Mouse (Mus musculus) c-Kit-positive CD71-negative TER-119-negative erythroid progenitor cells, embryonic 14.5 days (primary cell): ENCODE measurements around the gene Mark2.

Source experiments
- DNase-seq: peaks from one replicate; pipeline ENCODE4 v3.0.0-alpha.2; 2013; ENCODE audit warnings: low read depth

The Mark2 gene

GRCm38 (mm10) chr19:7294098-7294876 lies 47.4 kb downstream of the Mark2 start:
- no peak for DNase-seq

DNA sequence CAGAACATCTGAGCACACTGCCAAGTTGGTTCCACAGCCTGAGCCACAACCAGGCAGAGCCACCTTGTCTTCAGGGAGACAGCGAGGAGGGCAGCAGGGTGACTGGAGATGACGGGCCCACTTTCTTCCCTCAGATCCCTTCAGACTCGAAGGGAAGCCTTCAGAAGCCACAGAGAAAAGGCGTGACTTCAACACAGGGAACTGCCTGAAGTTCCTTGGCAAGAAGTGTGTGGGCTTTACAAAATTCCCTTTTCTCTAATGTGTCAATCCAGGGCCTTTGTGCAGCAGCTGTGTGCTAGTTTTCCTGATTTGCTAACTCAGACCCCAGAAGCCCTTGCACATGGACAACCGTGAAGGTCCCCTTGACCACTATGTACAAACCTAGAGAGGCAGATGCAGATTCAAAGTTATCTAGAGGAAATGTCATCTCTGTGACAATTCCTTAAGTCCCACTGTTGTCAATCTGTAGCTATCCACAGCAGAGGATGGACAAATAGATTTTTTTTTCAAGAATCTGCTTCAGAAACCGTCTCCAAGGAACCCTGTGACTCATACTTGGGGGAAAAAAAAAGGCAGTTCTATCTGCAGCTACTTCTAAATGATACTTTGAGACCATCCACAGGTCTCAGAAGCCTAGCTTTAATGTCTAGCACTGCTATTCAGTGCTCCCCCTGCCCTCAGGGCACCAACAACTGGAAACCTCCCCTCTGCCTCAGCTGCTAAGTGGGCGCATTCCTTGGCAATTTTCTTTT lies 49.5 kb downstream of the Mark2 start:
- no peak for DNase-seq

DNA sequence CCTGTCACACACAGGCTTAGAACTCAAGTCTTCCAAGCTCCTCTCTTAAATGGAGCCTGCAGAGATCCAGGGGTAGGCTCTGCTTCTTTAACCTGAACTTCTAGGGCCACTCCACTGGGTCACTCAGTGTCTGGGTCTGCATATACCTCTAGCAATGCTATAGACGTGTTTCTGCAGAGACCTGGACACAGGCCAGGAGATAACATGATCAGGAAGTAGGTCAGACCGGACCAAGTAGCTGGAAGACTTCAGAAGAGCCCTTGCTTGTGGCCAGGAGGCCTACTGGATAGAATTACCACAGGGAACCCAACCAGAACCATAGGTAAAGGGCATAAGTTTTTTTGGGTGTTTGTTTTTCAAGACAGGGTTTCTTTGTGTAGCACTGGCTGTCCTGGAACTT lies 51.9 kb downstream of the Mark2 start:
- no peak for DNase-seq

- DNase-seq = no peak
These were observed 53.4 kb downstream of the Mark2 start for GRCm38 (mm10) chr19:7288288-7288687.

GRCm38 (mm10) chr19:7286563-7287315 lies 54.9 kb downstream of the Mark2 start:
- DNase-seq = no peak

- no peak for DNase-seq
These were observed 60.9 kb downstream of the Mark2 start for GRCm38 (mm10) chr19:7280557-7281330.

GRCm38 (mm10) chr19:7279114-7279513 lies 62.5 kb downstream of the Mark2 start:
- DNase-seq = no peak

DNA sequence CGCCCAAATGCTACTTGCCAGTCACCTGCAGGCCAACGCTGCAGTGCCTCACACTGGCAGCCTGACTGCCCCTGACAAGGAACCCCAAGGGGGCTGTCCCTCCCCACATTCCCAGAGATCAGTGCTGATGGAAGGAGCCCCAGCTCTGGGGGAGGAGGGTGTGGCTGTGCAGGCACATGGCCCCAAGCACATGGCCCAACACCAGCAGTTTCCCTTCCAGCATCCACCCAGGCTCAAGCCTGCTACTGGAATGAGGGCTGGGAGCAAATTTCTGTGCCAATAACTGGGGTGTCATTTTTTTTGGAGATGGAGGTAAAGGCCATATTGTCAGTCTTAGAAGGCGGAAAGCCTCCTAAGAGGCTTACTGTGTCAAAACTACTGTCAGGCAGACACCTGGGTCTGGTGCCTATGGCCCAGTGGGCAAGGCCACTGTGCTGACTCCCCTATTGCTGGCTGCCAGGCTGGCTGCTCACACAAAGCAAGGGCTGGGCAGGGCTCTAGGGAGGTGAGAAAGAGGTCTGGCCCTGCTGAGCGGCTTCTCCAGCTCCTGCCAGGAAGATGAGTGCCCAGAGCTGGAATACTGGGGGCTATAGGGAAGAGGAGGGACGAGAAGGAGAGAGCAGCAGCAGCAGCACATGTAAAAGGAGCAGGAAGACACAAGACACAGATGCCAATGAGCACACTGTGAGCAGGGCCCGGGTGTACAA lies 63.3 kb downstream of the Mark2 start:
- DNase-seq = no peak

- DNase-seq = no peak
These were observed 64.9 kb downstream of the Mark2 start for GRCm38 (mm10) chr19:7276796-7277195.

- DNase-seq = no peak
These were observed 65.5 kb downstream of the Mark2 start for GRCm38 (mm10) chr19:7276053-7276659.

- no peak for DNase-seq
These were observed 66.4 kb downstream of the Mark2 start for GRCm38 (mm10) chr19:7275131-7275789.

DNA sequence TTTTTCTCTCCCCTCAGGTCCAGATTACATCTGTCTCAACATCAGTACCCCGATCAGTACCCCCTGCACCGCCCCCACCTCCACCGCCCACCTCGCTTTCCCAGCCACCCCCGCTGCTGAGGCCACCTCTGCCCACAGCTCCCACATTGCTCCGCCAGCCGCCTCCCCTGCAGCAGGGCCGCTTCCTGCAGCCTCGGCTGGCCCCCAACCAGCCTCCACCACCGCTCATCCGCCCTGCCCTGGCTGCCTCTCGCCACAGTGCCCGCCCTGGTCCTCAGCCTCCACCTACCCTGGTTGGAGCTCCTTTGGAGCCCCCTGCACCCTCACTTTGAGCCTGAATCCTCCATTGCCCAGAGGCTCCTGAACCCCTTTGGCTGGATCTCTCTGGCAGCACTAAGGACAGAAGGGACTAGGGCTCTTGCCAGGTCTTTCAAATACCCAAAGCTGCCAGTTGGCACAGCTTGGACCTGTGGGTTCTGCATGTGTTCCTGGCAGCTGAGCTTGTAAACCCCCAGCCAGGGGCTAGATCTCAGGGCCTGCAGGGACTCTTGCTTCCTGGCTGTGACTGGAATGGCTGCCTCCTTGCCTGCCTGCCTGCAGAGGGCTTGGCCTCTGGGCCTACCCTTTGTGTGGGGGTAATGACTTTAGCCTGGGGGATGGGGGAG lies 67.2 kb downstream of the Mark2 start:
- DNase-seq = no peak

DNA sequence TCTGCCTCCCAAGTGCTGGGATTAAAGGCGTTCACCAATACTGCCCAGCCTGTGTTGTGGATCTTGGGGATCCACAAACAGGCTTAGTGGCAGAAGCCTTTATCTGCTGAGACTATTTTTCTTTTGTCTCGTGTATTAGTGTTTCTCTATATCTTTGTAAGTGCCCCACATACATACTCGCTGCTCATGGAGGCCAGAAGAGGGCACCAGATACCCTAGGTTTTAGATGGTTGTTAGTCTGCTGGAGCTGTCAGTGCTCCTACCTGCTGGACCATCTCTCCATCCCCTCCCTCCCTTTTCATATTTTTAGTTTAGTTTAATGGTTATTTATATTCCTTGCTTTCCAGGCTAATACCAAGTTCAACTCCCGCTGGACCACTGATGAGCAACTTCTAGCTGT lies 68.2 kb downstream of the Mark2 start:
- no peak for DNase-seq

DNA sequence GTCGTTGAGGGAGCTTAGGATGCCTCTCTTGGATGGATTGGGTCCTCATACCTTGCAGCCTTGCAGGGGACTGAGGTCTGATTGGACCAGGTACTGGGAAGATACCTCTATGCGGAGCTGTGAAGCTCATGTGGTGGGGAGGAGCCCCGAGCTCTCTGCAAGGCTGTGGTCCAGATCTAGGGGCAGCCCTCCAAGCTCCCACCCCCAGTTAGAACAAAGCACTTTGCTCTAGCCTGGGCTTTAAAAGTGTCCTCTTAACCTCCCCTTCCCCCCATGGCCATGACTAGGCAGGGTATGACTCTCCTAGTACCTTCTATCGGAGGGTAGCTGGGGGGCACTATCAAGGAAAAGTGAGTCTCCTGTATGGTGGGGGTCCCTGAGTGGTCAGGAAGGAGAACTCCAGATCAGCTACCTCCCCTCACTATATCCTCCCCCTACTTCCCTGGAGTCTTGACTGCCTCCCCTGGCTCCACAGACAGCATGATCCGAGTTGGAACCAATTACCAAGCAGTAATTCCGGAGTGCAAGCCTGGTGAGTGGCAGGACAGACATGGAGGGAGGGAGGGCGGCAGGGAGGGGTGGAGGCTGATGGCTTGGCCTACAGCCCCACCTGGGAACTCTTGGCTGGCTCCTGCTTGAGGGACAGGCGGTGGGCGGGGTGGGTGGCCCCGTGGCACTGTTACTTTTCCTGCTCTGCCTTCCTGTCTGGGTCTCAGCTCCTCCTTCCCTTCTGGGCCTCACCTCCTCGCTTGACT lies 72.2 kb downstream of the Mark2 start:
- DNase-seq = no peak

DNA sequence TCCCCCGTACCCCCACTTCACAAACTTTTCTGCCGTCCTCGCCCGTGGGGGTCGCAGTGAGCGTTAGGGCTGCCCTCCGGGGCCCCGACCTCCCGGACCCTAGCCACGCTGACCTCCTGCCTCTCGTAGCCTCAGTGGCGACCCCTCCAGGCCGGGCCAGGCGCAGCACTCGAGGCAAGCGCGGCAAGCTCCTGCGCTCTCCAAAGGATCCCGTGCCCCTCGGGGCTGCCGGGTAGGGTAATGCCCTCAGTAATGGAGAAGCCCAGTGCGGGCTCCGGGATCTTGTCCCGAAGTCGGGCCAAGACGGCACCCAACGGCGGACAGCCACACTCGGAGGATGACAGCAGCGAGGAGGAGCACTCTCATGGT lies 73.0 kb downstream of the Mark2 start:
- DNase-seq = peak; percentile 73

DNA sequence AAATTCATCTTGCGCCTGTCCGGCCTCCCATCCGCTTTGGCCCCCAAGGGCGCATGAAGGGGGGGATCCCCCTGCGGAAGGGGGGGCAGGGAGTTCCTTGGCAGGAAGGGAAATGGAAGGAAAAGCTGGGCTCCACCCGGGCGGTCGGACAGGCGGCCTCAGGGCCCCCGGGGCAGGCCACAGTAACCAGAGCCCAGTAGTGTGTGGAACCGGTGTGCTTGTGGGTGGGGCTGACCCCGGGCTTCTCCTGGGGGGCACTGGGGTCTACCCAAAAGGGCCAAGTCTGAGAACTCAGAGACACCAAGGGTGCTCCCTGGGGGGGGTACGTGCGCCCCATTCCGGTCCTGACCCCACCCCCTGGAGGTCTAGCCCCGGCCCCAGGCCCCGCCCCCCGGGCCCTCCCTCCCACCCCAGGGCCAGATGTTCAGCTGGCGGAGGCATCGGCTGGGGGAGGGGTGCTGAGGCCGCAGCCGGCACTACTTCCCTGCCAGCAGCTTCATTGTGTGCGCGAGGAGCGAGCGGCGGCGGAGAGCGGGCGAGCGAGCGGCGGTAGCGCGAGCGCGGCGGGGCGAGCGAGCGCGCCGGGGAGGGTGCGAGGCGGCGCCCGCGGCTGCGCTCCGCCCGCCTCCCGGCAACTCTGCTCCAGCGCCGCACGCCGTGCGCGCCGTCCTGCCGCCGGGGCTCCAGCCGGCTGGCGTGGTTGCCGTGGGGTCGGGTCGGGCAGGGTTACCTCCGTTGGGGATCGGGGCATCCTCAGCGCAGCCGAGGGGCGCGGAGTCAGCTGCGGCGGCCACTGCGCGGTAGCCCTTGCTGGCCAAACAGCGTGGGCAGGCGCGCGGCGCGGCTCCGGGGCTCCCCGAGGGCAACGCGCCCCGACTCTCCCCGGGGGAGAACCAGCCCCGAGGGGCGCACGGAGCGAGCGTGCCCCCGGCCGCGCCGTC lies 73.6 kb downstream of the Mark2 start:
- peak; percentile 61 for DNase-seq

- DNase-seq = no peak
These were observed 74.4 kb downstream of the Mark2 start, which contains the start of gene Rcor2 for GRCm38 (mm10) chr19:7267091-7267741. TSS of gene Rcor2 (plus strand) at chr19:7267325.
